Mouse (Mus musculus): Measurements from ENCODE around the gene Ksr1.

Ksr1 gene

GRCm38 (mm10) chr11:79145283-79146265 lies 633 bp downstream of the Ksr1 start:
- DNase-seq = no peak

- no peak for DNase-seq
Measured at GRCm38 (mm10) chr11:79144741-79145140, 1.5 kb downstream of the Ksr1 start.

GRCm38 (mm10) chr11:79144043-79144591 lies 2.1 kb downstream of the Ksr1 start:
- no peak for DNase-seq

GRCm38 (mm10) chr11:79143322-79143721 lies 2.9 kb downstream of the Ksr1 start:
- no peak for DNase-seq

- no peak for DNase-seq
Measured at GRCm38 (mm10) chr11:79142381-79142780, 3.8 kb downstream of the Ksr1 start.

- DNase-seq = no peak
Measured at GRCm38 (mm10) chr11:79141235-79142109, 4.7 kb downstream of the Ksr1 start.

- no peak for DNase-seq
Measured at GRCm38 (mm10) chr11:79140511-79140888, 5.7 kb downstream of the Ksr1 start.

- DNase-seq = no peak
Measured at GRCm38 (mm10) chr11:79139878-79140510, 6.2 kb downstream of the Ksr1 start.

GRCm38 (mm10) chr11:79138621-79139020 lies 7.6 kb downstream of the Ksr1 start:
- DNase-seq = no peak

GRCm38 (mm10) chr11:79137245-79137644 lies 9.0 kb downstream of the Ksr1 start:
- no peak for DNase-seq

- DNase-seq = no peak
Measured at GRCm38 (mm10) chr11:79135685-79136360, 10.4 kb downstream of the Ksr1 start.

GRCm38 (mm10) chr11:79135105-79135503 lies 11.1 kb downstream of the Ksr1 start:
- DNase-seq = no peak

- no peak for DNase-seq
Measured at GRCm38 (mm10) chr11:79134416-79135104, 11.6 kb downstream of the Ksr1 start.

GRCm38 (mm10) chr11:79133961-79134360 lies 12.2 kb downstream of the Ksr1 start:
- no peak for DNase-seq

- no peak for DNase-seq
Measured at GRCm38 (mm10) chr11:79133051-79133450, 13.2 kb downstream of the Ksr1 start.

GRCm38 (mm10) chr11:79131949-79132411 lies 14.2 kb downstream of the Ksr1 start:
- DNase-seq = no peak

GRCm38 (mm10) chr11:79129388-79130356 lies 16.5 kb downstream of the Ksr1 start:
- no peak for DNase-seq

- no peak for DNase-seq
Measured at GRCm38 (mm10) chr11:79128233-79128632, 18.0 kb downstream of the Ksr1 start.

GRCm38 (mm10) chr11:79126963-79127362 lies 19.2 kb downstream of the Ksr1 start:
- DNase-seq = no peak

- no peak for DNase-seq
Measured at GRCm38 (mm10) chr11:79125775-79126174, 20.4 kb downstream of the Ksr1 start.
